Mouse (Mus musculus) heart, adult 2 months (tissue): ENCODE results near the gene Unc119b.

Source experiments
- CTCF ChIP-seq: fragments of 200-600 bp; IDR thresholded peaks from 2 replicates; pipeline ENCODE4 v1.8.1; 2022; ENCODE audit warnings: antibody characterized with exemption, mild to moderate bottlenecking, moderate library complexity
- EP300 ChIP-seq: fragments of 200-500 bp; IDR thresholded peaks from 2 replicates; pipeline ENCODE4 v1.6.1; 2011; ENCODE audit warnings: low read depth, low read length, control low read depth; ENCODE audit not compliant: insufficient read depth
- POLR2A ChIP-seq: fragments of 200-500 bp; IDR thresholded peaks from 2 replicates; pipeline ENCODE4 v1.6.1; 2011; ENCODE audit warnings: mild to moderate bottlenecking, low read depth, low read length, control low read depth; ENCODE audit not compliant: insufficient read depth

DNA sequence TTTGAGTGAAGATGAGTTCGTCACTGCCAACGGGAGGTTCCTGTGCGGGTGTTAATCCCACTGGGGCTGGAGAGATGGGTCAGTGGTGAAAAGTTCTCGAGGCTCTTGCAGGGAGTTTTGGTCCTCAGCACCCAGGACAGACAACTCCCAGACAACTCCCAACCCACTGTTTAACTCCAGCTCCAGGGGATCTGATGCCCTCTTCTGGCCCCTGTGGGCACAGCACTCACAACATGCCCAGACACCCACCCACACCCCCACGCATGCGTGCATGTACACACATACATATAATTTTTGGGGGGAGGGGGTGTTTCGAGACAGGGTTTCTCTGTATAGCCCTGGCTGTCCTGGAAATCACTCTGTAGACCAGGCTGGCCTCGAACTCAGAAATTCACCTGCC lies 28.8 kb upstream of the Unc119b start:
- TF ChIP-seq POLR2A = no peak
- peak; percentile 74 for TF ChIP-seq CTCF
- no peak for TF ChIP-seq EP300
